Mouse (Mus musculus): ENCODE results near the gene Sgcd. TPM values are rescaled to one million over a fixed set of nuclear protein-coding genes. Genes with fewer than 3 reads are reported as not detected.
A peak's percentile ranks its signal among the peaks of the same experiment; 100 is the strongest.

Gene Sgcd
- total RNA-seq, 1 experiment: 1.0 TPM

- Histone ChIP-seq H3K27ac (ENCODE audit: insufficient read depth, low read depth, low read length, poor library complexity, severe bottlenecking) (no peak overlapping the region), H3K4me3 (ENCODE audit: insufficient read depth in 1 of 2, low read depth in 1 of 2, low read length in 2 of 2, poor library complexity in 1 of 2, severe bottlenecking in 1 of 2) (no peak overlapping the region), H3K9me3 (ENCODE audit: control insufficient read depth, insufficient read depth, low read depth, low read length) (no peaks in the 10 kb centered on the region), H3K4me1 (ENCODE audit: control insufficient read depth in 2 of 2, insufficient read depth in 2 of 2, low read length in 2 of 2, poor library complexity in 1 of 2) (no peaks in the 10 kb centered on the region), H3K36me3 (ENCODE audit: control insufficient read depth, insufficient read depth, low read length, poor library complexity, severe bottlenecking) (no peaks in the 10 kb centered on the region), H3K9ac (ENCODE audit: insufficient read depth, low read depth, low read length, poor library complexity, severe bottlenecking) (no peak overlapping the region)
- DNase-seq (ENCODE audit: low read depth, low spot score): no peak
- no peak for TF ChIP-seq MAFK (IDR thresholded peaks at IDR 0.05; ENCODE audit: insufficient read depth, low read depth, low read length)
- no peak for TF ChIP-seq HCFC1 (IDR thresholded peaks at IDR 0.05; ENCODE audit: borderline replicate concordance, insufficient read depth, low read length)
- TF ChIP-seq ZC3H11A (IDR thresholded peaks at IDR 0.05; ENCODE audit: borderline replicate concordance, low read depth, low read length): no peak
- no peak for TF ChIP-seq ZNF384 (IDR thresholded peaks at IDR 0.05; ENCODE audit: low read depth, low read length)
- TF ChIP-seq CHD2 (IDR thresholded peaks at IDR 0.05; ENCODE audit: low read depth, low read length): no peak
- in situ Hi-C loops (cut with MboI; ENCODE audit: low sequenced_read_pairs in 2 of 2, unreplicated experiment in 2 of 2): no loop called here
These were observed 1063.8 kb downstream of the Sgcd start for GRCm38 (mm10) chr11:46924946-46925345.

- H3K9me3 ChIP-seq (ENCODE audit: control insufficient read depth, insufficient read depth, low read depth, low read length): no peaks in the 10 kb centered on the region
- no peak for TF ChIP-seq ZC3H11A (IDR thresholded peaks at IDR 0.05; ENCODE audit: borderline replicate concordance, low read depth, low read length)
- no peak for TF ChIP-seq HCFC1 (IDR thresholded peaks at IDR 0.05; ENCODE audit: borderline replicate concordance, insufficient read depth, low read length)
- TF ChIP-seq MAFK (IDR thresholded peaks at IDR 0.05; ENCODE audit: insufficient read depth, low read depth, low read length): no peak
- no peak for TF ChIP-seq CHD2 (IDR thresholded peaks at IDR 0.05; ENCODE audit: low read depth, low read length)
- no peak for TF ChIP-seq ZNF384 (IDR thresholded peaks at IDR 0.05; ENCODE audit: low read depth, low read length)
- no peak overlapping the region for H3K9ac ChIP-seq (ENCODE audit: insufficient read depth, low read depth, low read length, poor library complexity, severe bottlenecking)
- H3K4me1 ChIP-seq (ENCODE audit: control insufficient read depth in 2 of 2, insufficient read depth in 2 of 2, low read length in 2 of 2, poor library complexity in 1 of 2): no peaks in the 10 kb centered on the region
- in situ Hi-C loops (cut with MboI; ENCODE audit: low sequenced_read_pairs in 2 of 2, unreplicated experiment in 2 of 2): no loop called here
- H3K36me3 ChIP-seq (ENCODE audit: control insufficient read depth, insufficient read depth, low read length, poor library complexity, severe bottlenecking): no peaks in the 10 kb centered on the region
- H3K27ac ChIP-seq (ENCODE audit: insufficient read depth, low read depth, low read length, poor library complexity, severe bottlenecking): no peak overlapping the region
- no peak overlapping the region for H3K4me3 ChIP-seq (ENCODE audit: insufficient read depth in 1 of 2, low read depth in 1 of 2, low read length in 2 of 2, poor library complexity in 1 of 2, severe bottlenecking in 1 of 2)
- no peak for DNase-seq (ENCODE audit: low read depth, low spot score)
These were observed 1068.5 kb downstream of the Sgcd start for GRCm38 (mm10) chr11:46920244-46920643.

- no peak overlapping the region for H3K27ac ChIP-seq (ENCODE audit: insufficient read depth, low read depth, low read length, poor library complexity, severe bottlenecking)
- no peak for TF ChIP-seq ZC3H11A (IDR thresholded peaks at IDR 0.05; ENCODE audit: borderline replicate concordance, low read depth, low read length)
- no peak for TF ChIP-seq MAFK (IDR thresholded peaks at IDR 0.05; ENCODE audit: insufficient read depth, low read depth, low read length)
- no peak for TF ChIP-seq ZNF384 (IDR thresholded peaks at IDR 0.05; ENCODE audit: low read depth, low read length)
- no peak for TF ChIP-seq CHD2 (IDR thresholded peaks at IDR 0.05; ENCODE audit: low read depth, low read length)
- TF ChIP-seq HCFC1 (IDR thresholded peaks at IDR 0.05; ENCODE audit: borderline replicate concordance, insufficient read depth, low read length): no peak
- no peaks in the 10 kb centered on the region for H3K36me3 ChIP-seq (ENCODE audit: control insufficient read depth, insufficient read depth, low read length, poor library complexity, severe bottlenecking)
- no peaks in the 10 kb centered on the region for H3K4me1 ChIP-seq (ENCODE audit: control insufficient read depth in 2 of 2, insufficient read depth in 2 of 2, low read length in 2 of 2, poor library complexity in 1 of 2)
- H3K9ac ChIP-seq (ENCODE audit: insufficient read depth, low read depth, low read length, poor library complexity, severe bottlenecking): no peak overlapping the region
- DNase-seq (ENCODE audit: low read depth, low spot score): no peak
- no peaks in the 10 kb centered on the region for H3K9me3 ChIP-seq (ENCODE audit: control insufficient read depth, insufficient read depth, low read depth, low read length)
- in situ Hi-C loops (cut with MboI; ENCODE audit: low sequenced_read_pairs in 2 of 2, unreplicated experiment in 2 of 2): no loop called here
- H3K4me3 ChIP-seq (ENCODE audit: insufficient read depth in 1 of 2, low read depth in 1 of 2, low read length in 2 of 2, poor library complexity in 1 of 2, severe bottlenecking in 1 of 2): no peak overlapping the region
These were observed 1076.0 kb downstream of the Sgcd start for GRCm38 (mm10) chr11:46912656-46913237.

- H3K4me3 ChIP-seq (ENCODE audit: insufficient read depth in 1 of 2, low read depth in 1 of 2, low read length in 2 of 2, poor library complexity in 1 of 2, severe bottlenecking in 1 of 2): no peak overlapping the region
- H3K9me3 ChIP-seq (ENCODE audit: control insufficient read depth, insufficient read depth, low read depth, low read length): no peaks in the 10 kb centered on the region
- peak; percentile 58 for DNase-seq (ENCODE audit: low read depth, low spot score)
- in situ Hi-C loops (cut with MboI; ENCODE audit: low sequenced_read_pairs in 2 of 2, unreplicated experiment in 2 of 2): no loop called here
- H3K9ac ChIP-seq (ENCODE audit: insufficient read depth, low read depth, low read length, poor library complexity, severe bottlenecking): no peak overlapping the region
- no peak overlapping the region for H3K27ac ChIP-seq (ENCODE audit: insufficient read depth, low read depth, low read length, poor library complexity, severe bottlenecking)
- TF ChIP-seq HCFC1 (IDR thresholded peaks at IDR 0.05; ENCODE audit: borderline replicate concordance, insufficient read depth, low read length) (no peak), MAFK (IDR thresholded peaks at IDR 0.05; ENCODE audit: insufficient read depth, low read depth, low read length) (no peak), CHD2 (IDR thresholded peaks at IDR 0.05; ENCODE audit: low read depth, low read length) (no peak), ZC3H11A (IDR thresholded peaks at IDR 0.05; ENCODE audit: borderline replicate concordance, low read depth, low read length) (no peak), ZNF384 (IDR thresholded peaks at IDR 0.05; ENCODE audit: low read depth, low read length) (no peak)
- H3K36me3 ChIP-seq (ENCODE audit: control insufficient read depth, insufficient read depth, low read length, poor library complexity, severe bottlenecking): no peaks in the 10 kb centered on the region
- H3K4me1 ChIP-seq (ENCODE audit: control insufficient read depth in 2 of 2, insufficient read depth in 2 of 2, low read length in 2 of 2, poor library complexity in 1 of 2): no peaks in the 10 kb centered on the region
These were observed 1084.5 kb downstream of the Sgcd start for GRCm38 (mm10) chr11:46904281-46904680.
